Mouse (Mus musculus) retina, embryonic 14.5 days (tissue): ENCODE measurements around the gene Adam3.

Experiments used
- DNase-seq: peaks from one replicate; pipeline ENCODE4 v3.0.0-alpha.2; 2015; ENCODE audit warnings: low spot score

Adam3 gene

GRCm38 (mm10) chr8:24725630-24726029 is at the start of gene Adam3:
Gene Adam3 (minus strand): TSS chr8:24725852.
- DNase-seq: no peak

DNA sequence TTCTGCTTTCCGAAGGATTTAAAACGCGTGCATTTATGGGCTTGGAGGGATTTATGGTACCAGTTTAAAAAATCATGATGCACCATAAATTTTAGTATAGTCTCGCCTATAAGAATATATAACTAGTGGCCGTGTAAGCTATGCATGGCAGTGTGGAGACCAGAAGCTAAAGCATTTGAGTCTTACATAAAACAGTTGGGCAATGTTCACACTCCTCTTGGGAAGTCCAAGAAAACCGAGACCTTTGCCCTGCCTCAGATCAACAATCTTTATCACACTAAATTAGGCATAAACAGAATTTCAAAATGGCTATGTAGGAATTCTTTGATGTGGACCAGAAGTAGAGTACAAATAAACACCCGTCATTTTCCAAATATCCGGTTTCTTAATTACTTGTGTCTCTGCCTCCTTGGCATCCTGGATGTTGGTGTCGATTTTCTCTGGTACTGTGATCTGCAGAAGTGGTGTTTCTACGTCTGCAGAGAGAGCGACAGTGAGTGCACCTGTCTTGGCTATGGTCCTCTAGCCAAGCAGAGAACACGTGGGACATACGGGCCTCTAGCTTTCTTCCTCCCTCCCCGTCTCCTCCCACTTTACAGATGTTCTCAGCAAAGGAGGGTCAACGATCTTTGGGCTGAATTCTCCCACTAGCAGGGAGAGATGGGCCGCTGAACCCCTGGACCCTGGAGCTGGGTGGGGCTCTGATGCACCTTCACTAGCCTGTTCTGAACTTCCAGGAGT is 596 bp downstream of the Adam3 start:
- no peak for DNase-seq
